Mouse (Mus musculus): ENCODE data around the gene Fam120b.
"Not testable (repeated sequence)": the region's sequence is repeated elsewhere in the genome, so short reads cannot be mapped to it uniquely, and the experiment has no call there.

Gene Fam120b

DNA sequence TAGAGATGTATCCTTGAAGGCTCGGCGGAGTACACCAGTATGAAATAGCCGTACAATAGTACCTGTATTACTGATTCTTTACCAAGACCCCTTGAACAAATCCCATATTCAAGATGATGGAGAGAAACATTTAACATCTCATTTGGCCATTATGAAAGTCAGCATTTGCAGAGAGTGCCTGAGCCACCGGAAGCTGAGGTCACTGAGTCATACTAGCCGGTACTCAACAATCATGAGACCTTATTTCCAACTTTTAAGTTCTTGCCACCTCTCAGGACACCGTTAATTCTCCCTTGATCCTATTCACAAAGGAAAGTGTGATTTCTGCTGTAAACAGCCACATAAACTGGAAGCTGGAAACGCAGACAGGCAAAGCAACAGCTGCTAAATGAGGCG, 44.1 kb downstream of the Fam120b start:
- no peak for DNase-seq

- DNase-seq, result peak; percentile 86
These were observed 44.6 kb downstream of the Fam120b start for GRCm38 (mm10) chr17:15440463-15441121.

GRCm38 (mm10) chr17:15445421-15445820, 49.4 kb downstream of the Fam120b start:
- no peak for DNase-seq

GRCm38 (mm10) chr17:15447831-15448230, 51.8 kb downstream of the Fam120b start:
- DNase-seq, result no peak

DNA sequence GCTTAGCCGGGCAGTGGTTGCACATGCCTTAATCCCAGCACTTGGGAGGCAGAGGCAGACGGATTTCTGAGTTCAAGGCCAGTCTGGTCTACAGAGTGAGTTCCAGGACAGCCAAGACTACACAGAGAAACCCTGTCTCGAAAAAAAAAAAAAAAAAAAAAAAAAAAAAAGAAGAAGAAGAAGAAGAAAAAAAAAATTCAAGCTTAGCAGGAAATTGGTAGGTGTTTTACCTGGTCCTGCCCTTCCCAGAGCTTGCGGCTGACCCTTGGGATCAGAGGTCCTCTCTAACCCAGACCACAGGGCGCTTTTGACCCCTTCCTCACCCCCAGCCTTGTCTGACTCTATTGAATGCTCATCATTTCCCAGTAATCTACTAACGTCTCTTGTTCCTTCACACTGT, 53.1 kb downstream of the Fam120b start:
- not testable (repeated sequence) for DNase-seq

DNA sequence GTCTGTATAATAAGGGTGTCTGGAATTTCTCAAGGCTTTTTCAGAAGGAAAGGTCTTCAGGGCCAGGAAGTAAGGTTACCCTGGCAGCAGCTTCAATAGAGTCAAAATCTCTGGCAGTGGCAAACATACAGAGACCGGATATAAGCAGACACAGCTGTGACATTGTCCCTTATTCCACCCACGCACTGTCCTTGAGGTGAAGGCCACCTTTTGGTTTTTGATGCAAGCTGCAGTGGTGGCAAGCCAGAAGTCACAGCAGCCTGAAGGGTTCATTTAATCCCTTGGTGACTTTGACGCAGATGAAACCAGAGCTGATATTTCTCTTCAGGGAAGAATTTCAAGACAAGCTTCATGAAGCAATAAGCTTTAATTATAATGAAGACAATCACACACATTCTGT, 53.6 kb downstream of the Fam120b start:
- no peak for DNase-seq

DNA sequence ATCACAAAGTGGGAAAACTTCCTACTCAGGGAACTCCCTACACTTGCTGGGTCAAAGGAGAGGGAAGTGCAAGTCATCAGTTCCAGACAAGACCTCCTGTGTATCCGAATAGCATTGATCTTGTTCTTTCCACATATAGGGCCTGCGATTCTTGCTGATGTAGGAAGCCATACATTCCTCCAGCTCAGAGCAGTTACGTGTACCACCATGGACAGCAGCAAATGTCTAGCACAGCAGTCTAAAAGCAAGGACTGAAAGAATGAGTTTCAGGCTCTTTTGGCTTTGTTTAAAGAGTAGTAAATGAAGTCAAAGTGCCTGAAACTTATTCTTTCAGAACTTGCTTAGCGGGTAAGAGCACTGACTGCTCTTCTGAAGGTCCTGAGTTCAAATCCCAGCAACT, 59.2 kb downstream of the Fam120b start:
- DNase-seq, result no peak

DNA sequence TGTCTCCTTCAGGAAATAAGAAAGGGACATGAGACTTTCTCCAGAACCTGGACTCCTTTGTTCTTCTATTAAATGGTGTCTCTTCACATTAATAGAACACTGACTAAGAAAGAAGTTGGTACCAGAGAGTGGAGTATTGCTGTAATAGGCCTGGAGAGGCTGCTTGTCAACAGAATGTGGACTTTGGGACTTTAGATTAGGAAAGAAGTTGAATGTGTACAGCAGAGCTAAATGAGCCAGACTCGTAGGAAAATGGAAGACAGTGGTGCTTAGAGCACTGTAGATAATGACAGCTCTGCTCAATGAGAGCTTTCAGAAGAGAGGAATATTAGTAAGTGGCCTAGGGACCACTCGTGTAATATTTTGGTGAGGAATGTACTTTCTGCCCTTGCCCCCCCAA, 60.6 kb downstream of the Fam120b start:
- DNase-seq, result no peak

- DNase-seq, result no peak
These were observed 63.8 kb downstream of the Fam120b start for GRCm38 (mm10) chr17:15459761-15460160.

DNA sequence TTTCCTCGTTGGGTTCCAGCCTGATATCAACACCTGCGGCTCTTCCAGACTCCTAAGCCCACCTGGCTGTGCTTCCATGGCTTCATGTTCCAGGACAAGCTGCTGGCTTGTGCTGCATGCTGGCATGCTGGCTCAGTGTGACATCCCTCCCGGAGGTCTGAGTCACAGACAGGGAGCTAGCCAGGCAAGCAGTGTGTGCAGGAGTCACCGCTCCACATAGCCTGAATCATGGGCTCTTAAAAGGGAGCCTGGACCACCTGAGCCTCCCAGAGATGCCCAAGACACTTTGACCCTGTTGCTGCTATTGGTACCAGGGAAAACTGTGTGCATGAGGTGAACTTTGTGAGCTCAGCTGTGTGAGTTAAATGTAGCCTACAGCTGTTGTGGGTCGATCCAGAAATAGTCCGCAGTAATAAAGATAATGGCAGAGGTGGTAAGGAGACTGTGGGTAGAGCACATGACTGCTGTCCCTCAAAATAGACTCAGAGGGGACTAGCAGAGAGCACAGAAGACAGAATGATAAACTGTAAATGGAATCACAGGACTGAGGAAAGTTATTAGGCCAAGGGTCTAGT, 66.0 kb downstream of the Fam120b start:
- DNase-seq, result no peak

- DNase-seq, result peak; percentile 86
These were observed 71.7 kb downstream of the Fam120b start for GRCm38 (mm10) chr17:15467669-15468068.

- DNase-seq, result no peak
These were observed 76.7 kb downstream of the Fam120b start for GRCm38 (mm10) chr17:15472671-15473070.
